Mouse (Mus musculus): ENCODE data around the gene Ptpre.

GRCm38 (mm10) chr7:135609028-135609427 is 71.7 kb downstream of the Ptpre start:
- TF ChIP-seq CTCF (conservative IDR thresholded peaks at IDR 0.05; ENCODE audit: low read length) (no peak), NANOG (IDR thresholded peaks at IDR 0.05; ENCODE audit: borderline replicate concordance, low read length) (no peak)

Measured in E14TG2a.4 (cell line).